Mouse (Mus musculus): ENCODE results near the gene Mcm3. TPM values are rescaled to one million over a fixed set of nuclear protein-coding genes. Genes with fewer than 3 reads are reported as not detected.
"Not testable (repeated sequence)": the region's sequence is repeated elsewhere in the genome, so short reads cannot be mapped to it uniquely, and the experiment has no call there.

The Mcm3 gene
- polyA plus RNA-seq, 1 experiment from 2014 or later: 31.2 TPM

DNA sequence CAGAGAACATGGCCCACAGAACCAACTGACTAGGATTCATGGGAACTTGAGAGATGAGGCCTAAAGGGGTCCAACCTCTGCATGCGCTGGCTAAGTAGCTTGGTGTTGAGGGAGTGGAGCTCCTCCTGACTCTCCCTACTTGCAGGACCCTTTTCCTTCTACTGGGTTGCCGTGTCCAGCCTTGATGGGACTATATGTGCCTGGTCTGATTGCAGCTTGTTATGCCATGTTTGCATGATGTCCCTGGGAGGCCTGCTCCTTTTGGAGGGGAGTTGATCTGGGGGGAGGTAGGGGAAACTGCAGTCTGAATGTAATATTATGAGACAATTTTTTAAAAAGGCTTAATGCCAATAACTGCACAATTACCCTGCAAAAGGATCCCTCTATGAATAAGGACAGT is 18.8 kb downstream of the Mcm3 start:
- Histone ChIP-seq H3K4me2 (replicated peaks; ENCODE audit: low read depth) (no peak overlapping the region), H3K4me1 (replicated peaks; ENCODE audit: control insufficient read depth, insufficient read depth) (no peaks in the 10 kb centered on the region), H3K4me3 (ENCODE audit: low read depth, low read length) (no peak overlapping the region), H3K27ac (replicated peaks) (no peak overlapping the region), H3K9me3 (ENCODE audit: control insufficient read depth, low read length) (no peaks in the 10 kb centered on the region), H3K36me3 (ENCODE audit: control insufficient read depth, insufficient read depth, low read length) (peaks cover 2% of the 10 kb centered on the region; the same call in 1 of the 2 replicates), H3K27me3 (ENCODE audit: control insufficient read depth, insufficient read depth, low read length) (no peaks in the 10 kb centered on the region), H3K9ac (ENCODE audit: low read length) (no peak overlapping the region)
- ATAC-seq (ENCODE audit: low FRiP score, low TSS enrichment): no peak
- WGBS: 98% methylated on average over 2 of the region's 2 CpGs
- DNase-seq (ENCODE audit: low spot score): no peak
- no peak for TF ChIP-seq CTCF (IDR thresholded peaks at IDR 0.05; ENCODE audit: low read depth)
- no peak for TF ChIP-seq EP300 (optimal IDR thresholded peaks at IDR 0.05)

DNA sequence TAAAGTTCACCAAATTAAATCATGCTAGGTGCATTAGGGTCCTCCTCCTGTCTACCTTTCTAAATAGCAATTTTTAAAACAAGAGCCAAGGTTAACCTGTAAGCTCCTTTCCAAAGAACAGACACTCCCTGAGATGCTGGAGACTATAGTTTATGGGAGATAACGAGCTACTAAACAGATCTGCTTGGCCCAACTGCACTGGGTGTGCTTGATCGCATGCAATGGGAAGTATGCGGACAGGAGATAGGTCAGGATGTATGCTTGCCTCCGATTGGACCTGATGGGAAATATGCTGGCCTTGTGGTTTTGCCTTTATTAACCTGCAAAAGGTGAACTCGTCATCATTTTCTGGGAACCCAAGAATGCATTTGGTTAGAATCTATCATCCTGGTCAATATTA is 24.9 kb downstream of the Mcm3 start:
- 92% methylated on average over 5 of the region's 5 CpGs for WGBS
- Histone ChIP-seq H3K4me1 (replicated peaks; ENCODE audit: control insufficient read depth, insufficient read depth) (no peaks in the 10 kb centered on the region), H3K27me3 (ENCODE audit: control insufficient read depth, insufficient read depth, low read length) (no peaks in the 10 kb centered on the region), H3K4me2 (replicated peaks; ENCODE audit: low read depth) (no peak overlapping the region), H3K27ac (replicated peaks) (no peak overlapping the region), H3K36me3 (ENCODE audit: control insufficient read depth, insufficient read depth, low read length) (no peaks in the 10 kb centered on the region), H3K9me3 (ENCODE audit: control insufficient read depth, low read length) (no peaks in the 10 kb centered on the region), H3K9ac (ENCODE audit: low read length) (no peak overlapping the region), H3K4me3 (ENCODE audit: low read depth, low read length) (no peak overlapping the region)
- no peak for ATAC-seq (ENCODE audit: low FRiP score, low TSS enrichment)
- no peak for DNase-seq (ENCODE audit: low spot score)
- TF ChIP-seq CTCF (IDR thresholded peaks at IDR 0.05; ENCODE audit: low read depth) (no peak), EP300 (optimal IDR thresholded peaks at IDR 0.05) (no peak)

DNA sequence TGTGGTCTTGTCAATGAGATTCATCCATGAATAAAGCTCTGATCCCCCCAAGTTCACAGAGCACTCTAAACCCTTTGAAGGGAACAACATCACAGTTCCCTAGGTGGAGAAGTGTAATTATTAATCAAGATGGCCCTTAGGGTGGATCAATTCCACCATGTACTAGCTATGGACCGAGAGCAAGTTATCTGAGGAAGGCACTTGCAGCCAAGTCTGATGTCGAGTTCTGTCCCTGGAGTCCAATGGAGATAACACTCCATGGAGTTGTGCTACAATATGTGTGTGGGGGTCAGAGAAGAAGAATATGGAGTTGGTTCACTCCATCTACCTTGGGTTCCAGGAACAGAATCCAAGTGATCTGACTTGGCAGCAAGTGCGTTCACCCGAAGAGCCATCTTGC is 25.4 kb downstream of the Mcm3 start:
- Histone ChIP-seq H3K36me3 (ENCODE audit: control insufficient read depth, insufficient read depth, low read length) (no peaks in the 10 kb centered on the region), H3K27me3 (ENCODE audit: control insufficient read depth, insufficient read depth, low read length) (no peaks in the 10 kb centered on the region), H3K4me1 (replicated peaks; ENCODE audit: control insufficient read depth, insufficient read depth) (no peaks in the 10 kb centered on the region), H3K9me3 (ENCODE audit: control insufficient read depth, low read length) (no peaks in the 10 kb centered on the region), H3K27ac (replicated peaks) (no peak overlapping the region), H3K4me2 (replicated peaks; ENCODE audit: low read depth) (no peak overlapping the region), H3K4me3 (ENCODE audit: low read depth, low read length) (no peak overlapping the region), H3K9ac (ENCODE audit: low read length) (no peak overlapping the region)
- DNase-seq (ENCODE audit: low spot score) (no peak), ATAC-seq (ENCODE audit: low FRiP score, low TSS enrichment) (no peak)
- 89% methylated on average over 4 of the region's 4 CpGs for WGBS
- no peak for TF ChIP-seq EP300 (optimal IDR thresholded peaks at IDR 0.05)

DNA sequence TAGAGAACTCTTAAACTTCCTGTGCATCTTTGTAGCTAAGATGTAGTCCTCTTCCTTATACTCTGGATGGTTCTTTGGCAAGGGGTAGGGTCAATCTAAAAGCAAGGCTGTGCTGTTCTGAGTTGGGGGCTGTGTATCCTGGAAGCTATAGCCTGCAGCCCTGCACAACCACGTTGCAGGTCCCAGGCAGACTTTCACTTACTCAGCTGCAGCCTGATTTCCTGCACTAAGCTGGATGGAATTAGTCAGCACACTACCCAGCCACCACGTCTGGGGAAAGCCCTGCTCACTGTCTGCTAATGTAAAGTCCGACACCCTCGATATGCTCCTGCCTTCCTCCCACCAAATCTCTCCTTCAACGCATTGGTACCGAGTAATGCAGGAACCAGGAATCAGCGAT is 28.7 kb downstream of the Mcm3 start:
- no peak overlapping the region for H3K9ac ChIP-seq (ENCODE audit: low read length)
- H3K4me1 ChIP-seq (replicated peaks; ENCODE audit: control insufficient read depth, insufficient read depth): no peaks in the 10 kb centered on the region
- H3K9me3 ChIP-seq (ENCODE audit: control insufficient read depth, low read length): no peaks in the 10 kb centered on the region
- TF ChIP-seq EP300 (optimal IDR thresholded peaks at IDR 0.05) (no peak), CTCF (IDR thresholded peaks at IDR 0.05; ENCODE audit: low read depth) (no peak)
- no peak for ATAC-seq (ENCODE audit: low FRiP score, low TSS enrichment)
- H3K27ac ChIP-seq (replicated peaks): no peak overlapping the region
- no peak for DNase-seq (ENCODE audit: low spot score)
- 63% methylated on average over 7 of the region's 7 CpGs for WGBS
- no peak overlapping the region for H3K4me3 ChIP-seq (ENCODE audit: low read depth, low read length)
- no peaks in the 10 kb centered on the region for H3K36me3 ChIP-seq (ENCODE audit: control insufficient read depth, insufficient read depth, low read length)
- no peaks in the 10 kb centered on the region for H3K27me3 ChIP-seq (ENCODE audit: control insufficient read depth, insufficient read depth, low read length)
- H3K4me2 ChIP-seq (replicated peaks; ENCODE audit: low read depth): no peak overlapping the region

DNA sequence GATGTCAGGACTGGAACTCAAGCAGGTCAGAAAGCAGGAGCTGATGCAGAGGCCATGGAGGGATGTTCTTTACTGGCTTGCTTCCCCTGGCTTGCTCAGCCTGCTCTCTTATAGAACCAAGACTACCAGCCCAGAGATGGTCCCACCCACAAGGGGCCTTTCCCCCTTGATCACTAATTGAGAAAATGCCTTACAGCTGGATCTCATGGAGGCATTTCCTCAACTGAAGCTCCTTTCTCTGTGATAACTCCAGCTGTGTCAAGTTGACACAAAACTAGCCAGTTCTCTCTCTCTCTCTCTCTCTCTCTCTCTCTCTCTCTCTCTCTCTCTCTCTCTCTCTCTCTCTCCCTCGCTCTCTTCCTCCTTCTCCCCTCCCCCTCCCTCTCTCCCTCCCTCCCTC is 29.6 kb downstream of the Mcm3 start, which contains the start of gene Il17f:
Il17f (minus strand) TSS at position 101 of the 400 bp plus-strand sequence.
- DNase-seq (ENCODE audit: low spot score); H3K9me3 ChIP-seq (ENCODE audit: control insufficient read depth, low read length): not testable (repeated sequence)
- 89% methylated on average over 1 of the region's 1 CpGs for WGBS

DNA sequence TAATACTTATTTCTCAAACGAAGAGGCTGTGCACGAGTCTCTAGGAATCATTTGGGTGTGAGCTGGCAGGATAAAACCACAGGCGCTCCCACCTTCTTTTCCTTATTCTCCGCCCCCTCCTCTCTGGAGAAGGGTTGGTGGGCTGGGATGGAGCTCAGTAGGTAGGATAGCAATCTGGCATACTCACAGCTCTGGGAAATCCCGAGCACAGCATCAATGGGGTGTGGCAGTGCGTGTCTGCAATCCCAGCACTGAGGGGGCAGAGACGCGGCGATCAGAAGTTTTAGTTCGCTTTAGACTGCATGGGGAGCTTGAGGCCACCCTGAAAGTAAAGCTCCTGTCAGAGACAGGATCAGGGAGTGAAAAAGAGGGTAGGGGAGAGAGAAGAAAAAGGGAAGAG is 31.7 kb downstream of the Mcm3 start:
- no peak for ATAC-seq (ENCODE audit: low FRiP score, low TSS enrichment)
- Histone ChIP-seq H3K9me3 (ENCODE audit: control insufficient read depth, low read length) (no peaks in the 10 kb centered on the region), H3K36me3 (ENCODE audit: control insufficient read depth, insufficient read depth, low read length) (no peaks in the 10 kb centered on the region), H3K27me3 (ENCODE audit: control insufficient read depth, insufficient read depth, low read length) (no peaks in the 10 kb centered on the region), H3K4me1 (replicated peaks; ENCODE audit: control insufficient read depth, insufficient read depth) (no peaks in the 10 kb centered on the region), H3K4me3 (ENCODE audit: low read depth, low read length) (no peak overlapping the region), H3K4me2 (replicated peaks; ENCODE audit: low read depth) (no peak overlapping the region), H3K9ac (ENCODE audit: low read length) (no peak overlapping the region), H3K27ac (replicated peaks) (no peak overlapping the region)
- TF ChIP-seq EP300 (optimal IDR thresholded peaks at IDR 0.05) (no peak), CTCF (IDR thresholded peaks at IDR 0.05; ENCODE audit: low read depth) (no peak)
- DNase-seq (ENCODE audit: low spot score): no peak
- WGBS: 45% methylated on average over 10 of the region's 10 CpGs

More for the DNA sequence above, 29.6 kb downstream of the Mcm3 start, which contains the start of gene Il17f:
- H3K4me1 ChIP-seq (replicated peaks; ENCODE audit: control insufficient read depth, insufficient read depth); ATAC-seq (ENCODE audit: low FRiP score, low TSS enrichment); H3K27ac ChIP-seq (replicated peaks); H3K36me3 ChIP-seq (ENCODE audit: control insufficient read depth, insufficient read depth, low read length); H3K9ac ChIP-seq (ENCODE audit: low read length); H3K4me2 ChIP-seq (replicated peaks; ENCODE audit: low read depth); H3K27me3 ChIP-seq (ENCODE audit: control insufficient read depth, insufficient read depth, low read length); H3K4me3 ChIP-seq (ENCODE audit: low read depth, low read length): not testable (repeated sequence)

All from stomach, postnatal 0 days (tissue).